Mouse (Mus musculus) layer of hippocampus, adult 11-12 months (tissue): Measurements from ENCODE around the gene Phyhipl.

Experiments
- DNase-seq: peaks from one replicate; pipeline ENCODE4 v3.0.0; 2022; ENCODE audit warnings: low spot score

Phyhipl gene

DNA sequence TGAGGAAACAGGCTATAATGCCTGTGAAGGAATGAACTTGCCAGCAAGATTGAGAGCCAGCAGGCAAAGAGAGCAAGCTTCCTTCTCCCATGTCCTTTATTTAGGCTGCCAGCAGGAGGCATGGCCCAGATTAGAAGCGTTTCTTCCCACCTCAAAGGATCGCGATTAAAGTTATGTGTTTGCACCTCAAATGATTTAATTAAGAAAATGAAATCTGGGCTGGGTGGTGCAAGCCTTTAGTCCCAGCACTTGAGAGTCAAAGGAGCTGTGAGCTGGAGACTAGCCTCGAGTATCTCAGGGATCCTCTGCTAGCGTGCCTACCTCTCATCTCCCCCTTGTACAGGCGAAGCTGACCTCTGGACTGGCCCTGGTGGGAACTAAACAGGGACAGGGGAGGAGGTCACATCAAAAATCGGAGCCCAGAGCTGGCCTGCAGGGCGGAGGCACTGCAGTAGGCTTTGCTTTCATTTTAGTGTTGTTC, 122.4 kb downstream of the Phyhipl start:
- no peak for DNase-seq

DNA sequence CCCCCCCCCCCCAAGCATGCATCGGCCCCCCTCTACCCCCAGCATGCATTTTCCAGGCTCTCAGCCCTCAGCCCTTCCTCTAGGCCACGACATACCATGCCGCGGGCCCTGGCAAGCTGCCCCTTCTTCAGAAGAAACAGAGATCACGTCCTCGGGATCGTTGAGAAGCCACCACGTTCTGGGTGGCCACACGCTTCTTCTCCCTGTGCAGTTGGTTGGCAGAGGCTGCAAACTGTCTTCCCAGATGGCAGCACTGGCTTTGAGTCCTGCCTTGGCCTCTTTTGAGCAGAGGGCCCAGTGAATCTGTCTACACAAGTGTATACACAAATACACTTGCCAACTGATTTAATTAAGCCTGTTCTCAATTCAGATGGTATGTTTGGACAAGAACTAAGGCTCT, 123.5 kb downstream of the Phyhipl start:
- DNase-seq, result peak; percentile 59

DNA sequence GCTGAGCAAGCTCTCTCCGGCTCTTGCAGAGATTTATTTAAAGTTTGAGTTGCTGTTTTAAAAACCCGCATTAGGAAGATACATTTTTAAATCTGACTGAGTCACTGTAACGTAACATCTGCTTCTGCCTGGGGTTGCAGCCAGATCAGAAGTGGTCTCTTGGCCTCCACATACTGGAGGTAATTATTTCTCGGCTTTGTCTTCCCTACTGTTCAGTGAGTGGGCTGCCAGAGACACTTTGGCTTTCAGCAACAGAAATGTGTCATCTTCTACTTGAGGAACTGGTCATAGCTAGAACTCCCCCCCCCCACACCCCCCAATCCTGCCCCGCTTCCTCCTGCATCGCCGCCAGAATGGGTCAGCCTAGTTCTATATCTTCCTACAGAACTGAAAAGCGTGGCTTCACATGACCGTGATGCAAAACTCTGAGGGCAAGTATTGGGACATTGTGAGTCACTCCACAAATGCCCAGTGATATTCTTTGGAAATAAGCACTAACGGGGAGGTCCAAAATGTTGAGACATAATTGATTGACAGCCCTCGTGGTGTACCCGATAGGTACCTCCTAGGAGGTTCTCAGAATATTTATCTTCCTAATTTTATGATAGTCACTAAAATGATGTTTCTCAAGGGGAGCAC, 125.5 kb downstream of the Phyhipl start:
- no peak for DNase-seq

DNA sequence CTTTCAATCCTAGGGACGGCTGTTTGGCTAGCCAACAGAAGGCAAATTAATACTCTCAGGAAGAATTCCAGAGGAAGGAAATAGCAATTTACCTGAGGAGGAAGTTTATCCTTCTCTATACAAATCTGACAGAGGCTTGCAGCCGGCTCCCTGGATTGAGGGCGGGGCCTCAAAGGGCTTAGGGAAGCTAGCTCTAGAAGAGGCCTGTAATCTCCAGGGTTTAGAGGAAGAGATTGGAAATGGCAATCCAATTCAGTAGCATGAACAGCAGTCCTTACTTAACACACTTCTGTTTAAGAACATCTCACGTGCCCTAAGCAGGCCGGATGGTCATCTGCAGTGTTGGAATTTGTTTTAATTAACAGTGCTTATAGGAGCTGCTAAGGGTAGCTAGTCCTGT, 134.4 kb downstream of the Phyhipl start:
- no peak for DNase-seq

DNA sequence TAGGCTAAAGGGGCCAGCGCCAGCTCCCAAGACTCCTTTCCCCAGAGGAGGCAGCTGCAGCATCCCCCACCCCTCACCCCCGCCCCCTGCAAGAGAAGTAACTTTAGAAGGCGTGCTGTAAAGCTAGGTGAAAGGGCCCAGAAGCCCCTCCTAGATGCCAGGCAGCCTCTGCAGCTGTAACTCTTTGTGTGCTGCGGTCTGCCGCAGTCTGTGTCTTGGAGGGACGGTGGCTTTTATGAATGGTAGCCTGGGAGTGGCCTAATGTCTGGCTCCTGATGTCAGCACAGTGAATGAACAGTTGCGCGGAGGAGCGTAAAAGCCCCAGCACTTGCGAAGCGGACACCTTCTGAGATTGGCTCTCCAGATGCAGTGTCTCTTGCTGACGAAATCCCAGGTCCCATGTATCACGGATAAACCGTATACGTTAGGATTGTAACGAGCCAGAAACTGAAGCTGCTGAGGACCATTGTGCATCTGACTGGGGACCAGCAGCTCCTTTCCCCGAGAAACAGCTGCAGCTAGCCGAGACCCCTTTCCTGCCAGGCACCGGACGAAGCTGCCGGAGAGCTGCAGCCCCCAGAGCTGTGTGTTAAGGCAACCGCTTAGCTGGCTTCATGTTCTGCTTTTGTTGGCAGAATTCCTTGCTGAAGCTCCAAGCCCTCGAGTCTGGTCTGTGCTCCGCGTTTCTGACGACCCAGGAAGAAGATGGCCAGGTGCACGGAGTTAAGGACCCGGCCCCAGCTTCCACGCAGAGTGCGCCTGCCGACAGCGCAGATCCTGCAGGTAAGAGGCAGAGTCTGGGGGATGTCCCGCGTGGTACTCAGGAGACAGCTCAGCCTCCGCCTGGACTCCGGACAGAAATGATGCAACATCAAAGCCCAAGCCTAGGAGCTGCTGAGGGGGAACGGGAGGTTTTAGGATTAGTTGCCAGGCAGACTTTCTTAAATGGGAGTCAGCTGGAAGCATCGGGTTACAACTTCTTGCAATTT, 135.3 kb downstream of the Phyhipl start:
- DNase-seq, result no peak

DNA sequence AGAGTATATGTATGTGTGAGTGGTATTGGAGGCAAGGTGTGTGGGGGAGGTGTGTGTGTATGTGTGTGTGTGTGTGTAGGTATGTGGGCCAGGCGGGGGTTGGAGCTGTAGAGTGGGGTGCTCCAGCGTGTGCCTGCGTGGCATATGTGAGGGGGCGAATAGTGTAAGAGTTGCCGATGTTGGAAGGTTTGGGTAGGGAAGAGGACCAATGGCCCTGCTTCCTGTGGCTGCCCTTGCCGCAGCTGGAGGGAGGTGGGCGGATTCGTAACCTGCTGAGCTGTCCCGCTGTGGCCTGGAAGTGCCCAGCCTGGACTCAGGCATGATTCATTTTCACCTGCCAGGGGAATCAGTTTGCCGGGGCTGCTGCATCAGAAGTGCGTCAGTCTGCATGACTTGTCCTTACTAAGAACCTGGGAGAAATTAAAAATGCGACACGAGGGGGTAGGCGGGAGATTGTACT, 136.1 kb downstream of the Phyhipl start:
- DNase-seq, result peak; percentile 35

DNA sequence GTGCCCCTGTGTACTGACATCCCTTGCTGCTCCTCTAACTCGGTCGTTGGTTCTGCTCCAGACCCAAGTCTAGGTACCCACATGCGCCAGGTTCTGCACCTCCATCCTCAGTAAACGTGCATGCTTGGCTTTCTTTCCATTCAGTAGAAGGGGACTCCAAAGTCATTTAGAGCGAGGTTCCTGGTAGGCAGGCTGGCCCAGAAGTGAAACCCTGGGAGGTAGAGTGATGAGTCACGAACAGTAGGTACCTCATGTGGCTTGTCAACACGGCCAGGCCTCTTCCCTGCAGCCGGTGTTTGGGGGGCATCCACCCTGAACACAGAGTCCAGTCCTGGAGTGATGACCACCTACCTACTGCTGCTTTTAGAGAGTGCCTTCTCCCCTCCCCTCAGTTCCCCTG, 139.1 kb downstream of the Phyhipl start:
- no peak for DNase-seq

DNA sequence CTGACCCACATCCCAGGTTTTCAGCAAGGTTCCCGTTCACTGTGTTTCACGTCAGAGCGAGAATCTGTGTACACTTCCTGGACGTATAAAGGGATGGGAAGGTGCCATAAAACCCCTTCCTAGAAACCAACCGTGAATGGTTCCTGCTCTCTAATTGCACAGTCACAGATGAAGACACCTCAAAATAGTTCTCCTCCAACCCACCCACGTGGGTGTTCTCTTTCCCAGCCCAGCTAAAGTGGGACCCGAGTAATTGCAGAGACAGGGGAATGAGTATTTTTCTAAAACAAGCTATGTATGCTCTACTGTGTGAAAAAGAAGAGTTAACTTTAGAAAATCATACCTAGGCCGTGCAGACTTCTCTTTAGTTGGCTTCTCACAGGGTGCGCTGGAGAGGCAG, 140.9 kb downstream of the Phyhipl start:
- DNase-seq, result no peak

DNA sequence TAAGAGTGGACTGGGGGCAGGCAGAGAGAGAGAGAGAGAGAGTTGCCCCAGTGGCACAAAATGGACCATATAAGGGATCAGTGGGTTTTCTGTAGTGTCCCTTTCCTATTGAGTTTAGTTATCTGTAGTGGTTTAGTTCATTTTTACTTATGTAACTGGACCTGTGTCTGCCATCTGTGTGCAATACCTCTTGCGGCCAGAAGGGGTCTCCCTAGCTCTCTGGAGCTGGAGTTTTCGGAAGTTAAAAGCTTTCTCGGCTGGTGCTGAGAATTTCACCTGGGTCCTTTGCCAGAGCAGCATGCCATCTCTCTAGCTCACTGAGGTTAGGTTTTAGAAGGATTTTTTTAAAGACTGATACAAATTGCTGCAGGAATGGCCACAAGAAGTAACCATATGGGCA, 147.9 kb downstream of the Phyhipl start:
- DNase-seq, result no peak
